16 mouse cellular contexts compared by ENCODE assay signal in genomic region chr4:56915732-56916325, GRCm38 (mm10). TPM values are rescaled to one million over a fixed set of nuclear protein-coding genes. Genes with fewer than 3 reads are reported as not detected.
DNase-seq lines count a peak whose midpoint lies in the region; ATAC-seq and TF ChIP-seq lines count a peak whose summit lies in the region.
"Had no signal": no experiment of that assay in that cellular context is flagged by ENCODE, and none has a peak within 500 bp of the region (broad histone marks: within the 10 kb centered on the region; RNA-seq: fewer than 3 reads in every experiment).

No protein-coding gene starts in this region.

- no peaks in the 10 kb centered on the region for H3K9me3 ChIP-seq in intestine, postnatal 0 days (ENCODE audit: control insufficient read depth)
- H3K9me3 ChIP-seq in kidney, embryonic 16.5 days (ENCODE audit: low read length): no peaks in the 10 kb centered on the region
- H3K9me3 ChIP-seq in forebrain, embryonic 14.5 days (replicated peaks; ENCODE audit: control insufficient read depth, low read length): no peaks in the 10 kb centered on the region
- H3K9me3 ChIP-seq: heart, embryonic 12.5 days; intestine, embryonic 15.5 days; neural tube, embryonic 13.5 days had no signal

- 0 out of 2 replicates have a peak, but pooled peaks have one; percentile 15 for TF ChIP-seq POLR2A in lung, adult 2 months (IDR thresholded peaks at IDR 0.05; ENCODE audit: borderline replicate concordance, extremely low read depth, low read depth, low read length)

- no peak overlapping the region for H3K4me2 ChIP-seq in intestine, postnatal 0 days (replicated peaks; ENCODE audit: low read depth)
- H3K4me2 ChIP-seq in kidney, embryonic 16.5 days (replicated peaks; ENCODE audit: low read depth, low read length): no peak overlapping the region
- no peak overlapping the region for H3K4me2 ChIP-seq in forebrain, embryonic 14.5 days (ENCODE audit: low read length)
- H3K4me2 ChIP-seq: heart, embryonic 12.5 days; intestine, embryonic 15.5 days; liver, embryonic 11.5 days; neural tube, embryonic 13.5 days had no signal

- peak; percentile 85 for ATAC-seq in neutrophil, adult 5-6 weeks (ENCODE audit: extremely low read depth, insufficient number of reproducible peaks, low FRiP score, poor library complexity, severe bottlenecking)
- ATAC-seq in intestine, postnatal 0 days: no peak
- ATAC-seq in kidney, embryonic 16.5 days (ENCODE audit: low FRiP score, low TSS enrichment): no peak
- ATAC-seq in forebrain, embryonic 14.5 days: no peak
- ATAC-seq: intestine, embryonic 15.5 days had no signal

- H3K4me3 ChIP-seq in lung, adult 2 months (replicated peaks; ENCODE audit: extremely low read depth, low read depth, low read length): no peak overlapping the region
- no peak overlapping the region for H3K4me3 ChIP-seq in intestine, postnatal 0 days (ENCODE audit: low read depth, low read length)
- no peak overlapping the region for H3K4me3 ChIP-seq in kidney, embryonic 16.5 days (ENCODE audit: low read length)
- no peak overlapping the region for H3K4me3 ChIP-seq in forebrain, embryonic 14.5 days (ENCODE audit: low read depth, low read length)
- H3K4me3 ChIP-seq: heart, embryonic 12.5 days; intestine, embryonic 15.5 days; neural tube, embryonic 13.5 days had no signal

- WGBS in lung, adult 2 months: 75% methylated on average over 15 of the region's 15 CpGs
- WGBS in intestine, postnatal 0 days: 82% methylated on average over 15 of the region's 15 CpGs
- WGBS in kidney, embryonic 16.5 days: 85% methylated on average over 15 of the region's 15 CpGs
- 90% methylated on average over 15 of the region's 15 CpGs for WGBS in forebrain, embryonic 14.5 days

- TF ChIP-seq CTCF in lung, adult 2 months (IDR thresholded peaks at IDR 0.05; ENCODE audit: insufficient read depth, low read length): no peak
- no peak for TF ChIP-seq CTCF in intestine, postnatal 0 days (IDR thresholded peaks at IDR 0.05; ENCODE audit: low read depth)

- no peak for DNase-seq in lung, adult 2 months
- no peak for DNase-seq in lung, adult 18-20 months
- peak; percentile 41 to 59 for DNase-seq in thymus, adult 18-20 months
- no peak for DNase-seq in cerebellum, postnatal 14 days
- no peak for DNase-seq in forebrain, embryonic 14.5 days (ENCODE audit: low spot score)
- DNase-seq: cerebellum, postnatal 36 days; gastrocnemius, postnatal 36 days; lung, postnatal 10 days had no signal

- H3K27ac ChIP-seq in intestine, postnatal 0 days (ENCODE audit: low read depth, low read length): no peak overlapping the region
- H3K27ac ChIP-seq in kidney, embryonic 16.5 days (ENCODE audit: low read length): no peak overlapping the region
- no peak overlapping the region for H3K27ac ChIP-seq in forebrain, embryonic 14.5 days (ENCODE audit: low read depth, low read length)
- H3K27ac ChIP-seq: intestine, embryonic 15.5 days; kidney, postnatal 0 days; neural tube, embryonic 13.5 days had no signal

- H3K27me3 ChIP-seq in intestine, postnatal 0 days (replicated peaks; ENCODE audit: control insufficient read depth, insufficient read depth, low read length): no peaks in the 10 kb centered on the region
- H3K27me3 ChIP-seq in kidney, embryonic 16.5 days (ENCODE audit: insufficient read depth, low read length): no peaks in the 10 kb centered on the region
- no peaks in the 10 kb centered on the region for H3K27me3 ChIP-seq in forebrain, embryonic 14.5 days (replicated peaks; ENCODE audit: control insufficient read depth, insufficient read depth, low read length)
- H3K27me3 ChIP-seq: heart, embryonic 12.5 days; intestine, embryonic 15.5 days; neural tube, embryonic 13.5 days had no signal

- no peak overlapping the region for H3K9ac ChIP-seq in intestine, postnatal 0 days (ENCODE audit: low read depth, low read length)
- H3K9ac ChIP-seq in kidney, embryonic 16.5 days (replicated peaks; ENCODE audit: low read length): no peak overlapping the region
- no peak overlapping the region for H3K9ac ChIP-seq in forebrain, embryonic 14.5 days (ENCODE audit: low read length)
- H3K9ac ChIP-seq: heart, embryonic 12.5 days; intestine, embryonic 15.5 days; neural tube, embryonic 13.5 days had no signal

- H3K4me1 ChIP-seq in lung, adult 2 months (ENCODE audit: control insufficient read depth, insufficient read depth, low read length): no peaks in the 10 kb centered on the region
- H3K4me1 ChIP-seq in intestine, postnatal 0 days (replicated peaks; ENCODE audit: control insufficient read depth, insufficient read depth, low read length): no peaks in the 10 kb centered on the region
- H3K4me1 ChIP-seq in kidney, embryonic 16.5 days (ENCODE audit: insufficient read depth, low read length): no peaks in the 10 kb centered on the region
- H3K4me1 ChIP-seq in forebrain, embryonic 14.5 days (ENCODE audit: control insufficient read depth, insufficient read depth, low read length): no peaks in the 10 kb centered on the region
- H3K4me1 ChIP-seq: intestine, embryonic 15.5 days; neural tube, embryonic 13.5 days had no signal

- H3K36me3 ChIP-seq in intestine, postnatal 0 days (ENCODE audit: control insufficient read depth, insufficient read depth): peaks cover 53% of the 10 kb centered on the region
- peaks cover 44% of the 10 kb centered on the region for H3K36me3 ChIP-seq in kidney, embryonic 16.5 days (ENCODE audit: insufficient read depth, low read length)
- peaks cover 50% of the 10 kb centered on the region for H3K36me3 ChIP-seq in forebrain, embryonic 14.5 days (ENCODE audit: control insufficient read depth, insufficient read depth, low read length)

RNA-seq across cellular contexts. Expression of gene Tmem245, which starts 31.4 kb away (rescaled TPM):
- 15.4 and 20.5 TPM in 2 replicates for polyA plus RNA-seq in lung, adult 2 months (2012; rRNA removed)
- total RNA-seq in neutrophil, adult 5-6 weeks (2017): 16.8 and 19.0 TPM in 2 replicates
- 3.3 and 3.6 TPM in 2 replicates for polyA plus RNA-seq in intestine, postnatal 0 days (2015; fragmentation: Nextera tagmentation; extraction: Ambion mirVana)
- polyA plus RNA-seq in kidney, embryonic 16.5 days (2015; fragmentation: Nextera tagmentation; extraction: Ambion mirVana): 9.1 and 9.6 TPM in 2 replicates
- polyA plus RNA-seq in forebrain, embryonic 14.5 days (2014; fragmentation: Nextera tagmentation; extraction: Ambion mirVana): 4.8 and 6.0 TPM in 2 replicates

RNA-seq across cellular contexts. Expression of gene Ctnnal1, which starts 50.8 kb away (rescaled TPM):
- 4.4 and 8.8 TPM in 2 replicates for polyA plus RNA-seq in lung, adult 2 months (2012; rRNA removed)
- total RNA-seq in neutrophil, adult 5-6 weeks (2017): 4.1 and 5.0 TPM in 2 replicates
- 9.7 and 10.1 TPM in 2 replicates for polyA plus RNA-seq in intestine, postnatal 0 days (2015; fragmentation: Nextera tagmentation; extraction: Ambion mirVana)
- polyA plus RNA-seq in kidney, embryonic 16.5 days (2015; fragmentation: Nextera tagmentation; extraction: Ambion mirVana): 38.7 and 39.7 TPM in 2 replicates
- polyA plus RNA-seq in forebrain, embryonic 14.5 days (2014; fragmentation: Nextera tagmentation; extraction: Ambion mirVana): 9.4 and 11.1 TPM in 2 replicates

Comparison
In these comparisons a context has a peak if more than half of its experiments do, and no peak if none do; other contexts are left out.
1. DNase-seq: peak in thymus, adult 18-20 months (2 of 2); none in lung, adult 2 months (single experiment), lung, adult 18-20 months (0 of 2), cerebellum, postnatal 14 days (0 of 2) and forebrain, embryonic 14.5 days (single experiment).